Mouse (Mus musculus): ENCODE measurements around the gene Pgpep1l.

Gene Pgpep1l

DNA sequence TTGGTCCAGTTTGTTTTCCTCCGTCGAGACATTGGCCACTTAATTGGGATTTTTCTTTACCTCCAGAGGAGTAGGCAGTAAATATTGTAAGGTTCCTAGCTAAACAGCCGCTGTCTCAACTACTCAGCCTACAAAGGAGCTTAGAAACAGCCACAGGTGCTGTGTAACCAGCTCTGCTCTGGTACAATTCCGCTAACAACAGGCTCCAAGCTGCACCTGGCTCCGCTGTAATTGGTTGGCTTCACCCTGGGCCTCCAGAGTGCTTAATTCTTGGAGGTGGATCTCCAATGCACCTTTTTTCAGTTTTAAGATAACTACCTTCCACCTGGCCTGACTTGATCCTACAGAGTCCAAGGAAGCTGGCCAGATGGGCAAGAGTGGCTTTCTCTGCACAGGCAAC lies 40.0 kb downstream of the Pgpep1l start:
- DNase-seq (ENCODE audit: extremely low read depth, insufficient read length, low spot score), result no peak

DNA sequence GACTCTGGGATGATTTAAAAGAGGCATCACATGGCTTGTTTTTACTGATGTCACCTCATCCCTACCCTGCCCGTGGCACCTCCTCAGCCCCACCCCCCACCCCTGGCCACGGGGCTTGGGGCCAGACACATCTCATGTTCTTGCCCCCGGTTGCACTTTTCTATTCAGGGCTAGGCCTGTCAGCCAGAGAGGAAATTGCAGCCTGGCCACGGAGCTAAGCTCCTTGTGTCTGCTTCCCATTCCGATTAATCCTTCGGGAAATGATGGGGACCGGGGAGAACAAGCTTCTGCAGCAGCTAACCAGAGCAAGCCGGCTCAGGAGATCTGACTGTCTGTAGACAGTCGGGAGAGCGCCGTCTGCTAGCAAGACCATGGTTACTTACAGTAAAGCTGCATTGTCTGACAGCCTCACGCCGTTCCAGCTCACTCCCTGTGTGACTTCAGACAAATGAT lies 40.7 kb downstream of the Pgpep1l start:
- no peak for DNase-seq (ENCODE audit: extremely low read depth, insufficient read length, low spot score)

DNA sequence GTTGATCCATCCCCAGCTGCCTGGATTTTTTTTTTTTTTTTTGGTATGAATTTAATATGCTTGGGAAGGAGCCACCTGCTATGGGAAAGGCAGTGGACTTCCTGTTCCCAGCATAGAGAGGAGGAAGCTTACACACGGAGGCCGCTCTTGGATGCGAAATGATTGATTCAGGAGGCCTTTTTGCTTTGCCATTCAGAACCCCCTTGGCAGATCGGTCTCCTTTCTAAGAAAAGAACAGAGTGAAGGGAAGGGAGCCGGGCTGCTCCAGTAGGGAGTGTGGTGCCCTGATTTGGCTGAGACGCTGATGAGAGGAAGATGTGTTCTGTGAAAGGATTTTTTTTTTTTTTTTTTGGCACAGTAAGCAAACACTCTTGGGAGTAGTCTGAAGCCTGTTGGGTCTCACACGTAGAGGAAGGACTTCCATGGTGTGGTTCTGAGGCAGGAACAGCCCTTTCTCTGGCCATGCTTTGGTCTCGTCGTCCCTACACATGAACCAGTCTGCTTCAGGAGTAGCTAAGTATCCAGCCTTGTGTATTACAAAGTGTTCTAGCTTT lies 42.3 kb downstream of the Pgpep1l start:
- DNase-seq (ENCODE audit: extremely low read depth, insufficient read length, low spot score), result no peak

DNA sequence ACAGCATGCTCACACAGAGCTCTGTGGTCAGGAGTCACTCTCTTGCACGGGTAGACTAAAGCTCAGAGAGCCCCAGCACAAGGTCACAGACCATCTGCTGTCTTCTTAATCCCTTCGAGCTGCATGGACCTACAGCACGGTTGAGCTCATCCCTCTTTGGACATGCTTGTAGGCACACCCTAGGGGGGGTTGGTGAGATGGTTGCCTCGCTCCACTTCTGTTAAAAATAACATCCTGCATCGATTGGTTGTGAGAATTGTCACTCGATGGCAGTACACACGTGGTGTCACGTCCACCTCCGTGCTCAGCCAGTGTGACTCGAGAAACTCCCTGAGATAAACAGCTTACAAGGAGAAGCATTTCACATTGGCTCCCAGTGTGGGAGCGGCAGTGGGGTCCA lies 45.2 kb downstream of the Pgpep1l start:
- no peak for DNase-seq (ENCODE audit: extremely low read depth, insufficient read length, low spot score)

DNA sequence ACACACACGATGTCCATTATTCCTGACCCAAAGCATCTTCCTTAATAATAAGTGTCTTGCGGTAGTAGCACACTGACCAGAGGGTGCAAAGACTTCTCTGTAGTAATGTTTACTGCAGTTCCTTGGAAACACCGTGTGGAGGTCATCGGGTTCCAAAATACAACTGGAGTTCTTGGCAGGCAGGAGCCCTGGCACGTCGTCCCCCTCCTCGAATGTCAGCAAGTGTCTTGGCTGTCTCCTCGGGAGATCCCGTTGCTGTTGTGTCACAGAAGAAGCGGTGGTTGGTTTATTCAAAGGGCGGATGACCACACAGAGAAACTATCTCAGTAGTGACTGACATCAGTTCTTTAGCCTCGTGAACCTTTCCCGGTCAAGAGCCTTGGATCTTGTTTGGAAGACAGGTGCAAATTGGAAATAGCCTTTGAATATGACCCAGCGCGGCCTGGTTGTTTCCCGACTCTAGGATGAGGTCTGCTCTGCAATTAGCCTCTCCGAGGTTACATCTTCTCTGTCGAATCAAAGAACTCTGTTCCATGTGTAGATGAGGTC lies 48.4 kb downstream of the Pgpep1l start:
- DNase-seq (ENCODE audit: extremely low read depth, insufficient read length, low spot score), result no peak

DNA sequence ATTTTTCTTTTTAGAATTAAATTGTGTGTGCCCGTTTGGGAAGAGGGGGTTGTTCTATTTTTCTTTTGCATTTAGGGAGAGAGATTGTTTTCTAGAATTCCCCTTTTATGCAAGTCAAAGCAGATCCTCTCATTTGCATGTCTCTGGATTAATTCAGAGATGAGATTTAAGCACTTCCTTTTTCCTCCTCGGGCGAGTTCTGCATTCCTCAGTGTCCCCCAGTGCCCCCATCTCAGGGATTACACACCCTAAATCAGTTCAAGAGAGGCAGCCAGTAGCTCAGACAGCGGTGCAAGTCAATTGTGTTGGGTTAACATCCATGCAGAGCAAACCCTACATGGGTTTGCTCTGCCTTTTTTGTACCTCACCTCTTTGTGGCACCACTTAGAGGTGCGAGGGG lies 50.2 kb downstream of the Pgpep1l start:
- DNase-seq (ENCODE audit: extremely low read depth, insufficient read length, low spot score), result no peak

DNA sequence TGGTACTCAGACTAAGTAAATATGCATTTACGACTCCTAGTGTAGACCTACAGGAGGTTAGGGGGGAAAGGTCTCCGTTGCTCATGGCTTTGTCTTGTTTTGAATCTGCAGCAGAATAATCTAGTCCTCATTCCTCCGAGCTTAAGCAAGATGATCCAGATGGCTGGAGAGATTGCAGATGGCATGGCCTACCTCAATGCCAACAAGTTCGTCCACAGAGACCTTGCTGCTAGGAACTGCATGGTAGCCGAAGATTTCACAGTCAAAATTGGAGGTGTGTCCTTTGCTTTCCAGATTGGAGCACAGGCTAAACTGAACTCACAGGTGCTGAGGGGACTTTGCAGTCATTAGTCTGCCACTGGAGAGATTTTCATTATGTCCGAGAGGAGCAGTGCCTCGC lies 52.1 kb downstream of the Pgpep1l start:
- DNase-seq (ENCODE audit: extremely low read depth, insufficient read length, low spot score), result no peak

DNA sequence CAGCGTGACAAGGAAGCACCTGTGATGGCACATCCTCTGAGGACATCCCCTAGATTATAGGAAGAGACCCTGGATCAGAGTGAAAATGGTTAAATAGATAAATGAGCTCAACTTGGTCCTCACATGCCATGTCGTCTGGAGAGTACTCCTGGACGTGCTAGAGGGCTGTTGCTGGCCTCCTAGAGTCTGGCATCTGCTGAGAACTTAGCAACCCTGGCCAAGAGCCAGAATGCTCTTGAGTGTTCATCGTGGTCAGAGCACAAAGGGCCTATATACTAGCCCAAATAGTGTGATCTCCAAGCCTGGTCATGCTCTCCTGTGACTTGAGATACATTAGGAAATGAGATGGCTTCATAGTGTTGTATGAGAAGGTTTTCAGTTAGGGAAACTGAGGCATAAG lies 53.6 kb downstream of the Pgpep1l start:
- DNase-seq (ENCODE audit: extremely low read depth, insufficient read length, low spot score), result no peak

DNA sequence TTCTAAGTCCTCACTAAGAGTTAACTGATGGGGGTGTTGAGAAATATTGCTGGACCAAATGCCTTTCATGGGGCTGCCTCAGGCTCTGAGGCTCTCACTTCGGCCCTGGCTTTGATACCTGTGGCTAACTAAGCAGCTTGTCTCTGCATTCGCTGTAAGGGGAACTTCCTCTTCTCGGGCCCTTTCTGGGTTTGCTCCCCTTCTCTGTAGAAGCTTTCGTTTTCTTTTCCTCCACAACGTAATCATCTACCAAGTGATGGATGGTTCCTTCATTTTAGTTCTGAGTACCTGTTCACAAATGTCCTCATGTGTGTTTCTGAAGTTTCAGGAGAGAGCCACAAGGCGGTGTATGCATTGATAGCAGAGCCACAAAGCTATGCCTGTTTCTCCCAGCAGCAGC lies 55.0 kb downstream of the Pgpep1l start:
- DNase-seq (ENCODE audit: extremely low read depth, insufficient read length, low spot score), result no peak

DNA sequence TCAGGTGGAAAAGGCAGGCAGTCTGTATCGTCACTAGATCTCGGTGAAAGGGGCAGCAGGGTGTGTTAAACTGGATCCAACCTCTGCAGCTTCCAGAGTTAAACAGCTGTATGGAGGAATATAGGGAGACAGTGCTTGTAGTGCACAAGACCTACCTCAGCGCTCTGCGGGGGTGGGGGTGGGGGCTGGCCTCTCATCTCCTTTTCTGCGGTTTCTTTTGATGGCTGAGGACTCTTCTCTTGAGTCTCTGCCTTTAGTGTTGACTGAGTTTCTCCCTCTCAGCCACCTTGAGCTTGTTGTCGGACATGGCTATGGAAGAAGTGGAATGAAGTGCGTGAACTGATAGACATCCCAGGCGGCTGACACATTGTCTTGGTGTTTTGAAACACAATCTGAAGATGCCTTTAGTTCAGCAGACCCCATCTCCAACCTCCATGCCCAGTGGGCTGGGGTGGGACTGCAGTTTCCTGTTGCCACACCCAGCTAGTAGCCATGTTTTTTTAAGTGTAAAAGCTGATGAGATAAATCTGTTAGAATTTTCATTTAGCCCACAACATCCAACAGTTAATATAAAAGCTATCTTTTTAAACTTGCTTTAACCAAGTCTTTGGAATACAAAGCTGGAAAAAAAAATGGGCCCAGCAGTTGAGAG lies 58.1 kb downstream of the Pgpep1l start:
- no peak for DNase-seq (ENCODE audit: extremely low read depth, insufficient read length, low spot score)

DNA sequence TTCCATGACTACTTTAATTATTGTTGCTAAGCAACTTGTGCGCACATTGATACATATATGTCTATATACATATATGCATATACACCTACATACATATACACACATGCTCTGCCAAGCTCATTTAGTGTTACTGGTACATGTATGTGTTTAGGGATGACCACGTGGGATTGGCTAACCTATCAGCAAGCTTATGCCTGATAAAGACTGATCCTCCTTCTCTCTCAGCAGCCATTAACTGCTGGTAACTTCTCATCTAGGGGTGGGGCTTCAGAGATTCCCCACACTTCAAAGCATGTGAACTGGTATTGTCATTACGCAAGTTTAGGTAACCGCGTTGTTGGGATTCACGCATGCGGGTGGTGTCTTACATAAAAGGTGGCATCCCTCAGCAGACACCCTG lies 64.4 kb downstream of the Pgpep1l start:
- DNase-seq (ENCODE audit: extremely low read depth, insufficient read length, low spot score), result no peak

DNA sequence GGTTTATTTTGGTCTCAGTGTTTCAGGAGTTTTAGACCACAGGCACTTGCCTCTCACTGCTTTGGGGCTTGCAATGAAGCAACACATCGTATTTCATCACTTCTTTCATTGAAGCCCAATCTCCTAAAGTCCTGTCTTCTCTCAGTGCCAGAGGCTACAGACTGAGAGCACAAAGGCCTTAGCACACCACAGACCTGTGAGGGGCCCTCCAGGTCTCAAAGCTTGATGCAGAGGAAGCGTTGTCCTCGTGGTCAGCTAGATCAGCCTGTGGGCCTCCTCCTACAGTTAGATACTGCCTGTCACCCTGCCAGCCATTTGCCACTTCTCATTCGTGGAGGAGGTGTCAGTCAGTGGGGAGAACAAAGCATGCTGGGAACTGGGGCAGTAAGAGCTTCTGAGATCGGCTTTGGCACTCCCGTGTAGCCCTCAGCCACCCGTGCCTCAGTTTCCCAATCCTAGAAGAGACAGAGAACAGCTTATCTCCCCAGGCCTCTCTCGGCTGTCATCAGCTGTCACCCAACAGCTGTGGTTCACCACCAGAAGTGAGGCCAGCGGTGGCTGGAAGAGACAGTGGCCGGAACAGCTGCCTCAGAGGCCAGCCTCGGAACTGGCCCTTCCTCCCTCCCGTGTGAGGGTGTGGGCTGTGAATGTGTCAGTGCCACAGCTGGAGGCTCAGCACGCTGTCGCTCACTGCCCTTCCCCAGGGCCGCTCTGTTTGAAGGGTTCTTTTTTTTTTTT lies 69.9 kb downstream of the Pgpep1l start:
- no peak for DNase-seq (ENCODE audit: extremely low read depth, insufficient read length, low spot score)

DNA sequence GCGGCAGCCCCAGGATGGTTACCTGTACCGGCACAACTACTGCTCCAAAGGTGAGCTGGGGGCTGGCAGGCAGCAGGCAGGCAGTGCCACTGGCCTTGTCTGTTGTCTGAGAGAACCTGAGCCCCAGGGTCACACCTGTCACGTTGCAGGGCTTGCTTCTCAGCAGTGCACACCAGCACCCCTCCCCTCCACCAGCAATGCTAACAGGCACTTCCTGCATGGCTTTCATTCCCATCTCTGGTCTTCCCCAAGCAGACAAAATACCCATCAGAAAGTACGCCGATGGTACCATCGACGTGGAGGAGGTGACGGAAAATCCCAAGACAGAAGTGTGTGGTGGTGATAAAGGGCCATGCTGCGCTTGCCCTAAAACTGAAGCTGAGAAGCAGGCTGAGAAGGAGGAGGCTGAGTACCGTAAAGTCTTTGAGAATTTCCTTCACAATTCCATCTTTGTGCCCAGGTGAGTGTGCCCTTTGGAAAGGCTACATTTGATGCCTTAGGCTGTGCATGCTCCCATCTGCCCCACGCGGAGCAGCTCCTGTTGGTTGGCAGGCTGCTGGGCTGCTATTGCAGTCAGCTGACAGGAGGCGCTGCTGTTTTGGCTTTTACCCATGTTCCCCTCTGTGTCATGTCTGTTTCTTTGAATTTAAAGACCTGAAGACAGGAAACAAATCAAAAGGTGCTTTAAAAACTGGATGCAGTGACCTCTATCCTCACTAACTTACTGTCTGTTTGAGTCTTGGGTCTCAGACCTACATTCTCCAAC lies 74.2 kb downstream of the Pgpep1l start:
- no peak for DNase-seq (ENCODE audit: extremely low read depth, insufficient read length, low spot score)

DNA sequence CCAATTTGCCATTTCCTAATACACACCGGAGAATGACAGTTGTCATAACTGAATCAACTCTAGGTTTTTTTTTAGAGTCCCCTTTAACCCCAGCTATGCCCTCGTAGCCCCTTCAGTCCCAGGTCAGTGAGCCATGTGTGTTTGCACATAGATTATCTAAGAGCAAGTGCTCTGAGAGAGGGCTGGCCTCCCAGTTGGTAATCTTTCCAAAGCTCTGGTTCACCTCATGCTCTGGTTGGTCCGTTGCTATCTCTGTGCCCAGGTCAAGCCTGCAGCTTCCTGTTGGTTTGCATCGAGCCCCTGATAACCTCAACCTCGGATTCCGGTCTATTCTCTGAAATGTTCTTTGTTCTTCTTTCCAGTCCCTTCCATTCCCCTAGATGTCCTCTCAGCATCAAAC lies 74.8 kb downstream of the Pgpep1l start:
- no peak for DNase-seq (ENCODE audit: extremely low read depth, insufficient read length, low spot score)

All from 3134 (cell line).